Mouse (Mus musculus) spleen, postnatal 36 days (tissue): ENCODE measurements around the gene Dtx1.

Experiments used
- DNase-seq, 2 experiments: peaks; one replicate each; pipeline ENCODE4 v3.0.0; 2022; ENCODE audit warnings: low spot score in 2 of 2, mixed read lengths in 1 of 2

Dtx1 gene

DNA sequence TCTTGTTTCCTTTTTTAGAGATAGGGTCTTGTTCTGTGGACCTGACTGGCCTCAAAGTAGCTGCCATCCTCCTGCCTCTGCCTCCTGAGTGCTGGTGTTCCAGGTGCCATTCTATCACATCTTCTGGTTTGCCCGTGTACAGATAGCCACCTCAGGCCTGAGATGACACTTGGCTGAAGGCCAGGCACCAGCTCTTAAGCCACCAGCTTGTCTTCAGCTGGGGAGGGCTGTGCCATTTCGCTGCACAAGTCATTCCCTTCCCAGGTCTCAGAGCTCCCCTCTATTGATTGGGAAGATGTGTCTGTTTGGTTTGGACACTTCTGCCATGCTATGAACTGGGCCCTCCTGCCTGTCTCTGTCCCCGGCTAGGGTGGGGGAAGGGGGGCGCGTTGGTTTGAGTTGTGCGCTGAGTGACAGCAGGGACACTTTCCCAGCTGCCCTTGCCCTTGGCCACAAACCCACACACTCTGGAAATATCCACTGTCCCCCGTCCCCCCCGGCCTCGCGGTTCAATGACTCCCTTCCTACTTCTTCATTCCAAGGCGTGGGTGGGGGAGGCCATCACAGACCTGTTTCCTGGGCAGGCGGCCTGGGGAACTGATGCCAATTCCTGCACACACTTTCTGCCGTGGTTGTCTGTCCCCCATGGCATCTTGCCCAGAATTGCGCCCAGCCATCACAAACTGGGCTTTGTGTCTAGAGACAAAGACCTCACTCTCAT, 68.2 kb downstream of the Dtx1 start:
- no peak for DNase-seq

DNA sequence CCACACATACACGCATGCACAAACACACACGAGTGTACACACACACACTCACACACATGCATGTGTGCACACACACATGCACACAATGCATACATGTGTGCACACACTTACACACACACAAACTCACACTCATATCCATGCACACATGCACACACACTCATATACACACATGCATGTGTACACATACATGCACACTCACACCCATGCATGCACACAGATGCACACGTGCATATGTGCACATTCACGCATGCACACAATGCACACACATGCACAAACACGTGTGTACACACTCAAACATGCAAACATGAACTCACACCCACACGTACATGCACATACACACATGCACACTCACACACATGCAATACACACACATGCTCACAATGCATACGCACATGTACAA, 71.6 kb downstream of the Dtx1 start:
- no peak for DNase-seq

DNA sequence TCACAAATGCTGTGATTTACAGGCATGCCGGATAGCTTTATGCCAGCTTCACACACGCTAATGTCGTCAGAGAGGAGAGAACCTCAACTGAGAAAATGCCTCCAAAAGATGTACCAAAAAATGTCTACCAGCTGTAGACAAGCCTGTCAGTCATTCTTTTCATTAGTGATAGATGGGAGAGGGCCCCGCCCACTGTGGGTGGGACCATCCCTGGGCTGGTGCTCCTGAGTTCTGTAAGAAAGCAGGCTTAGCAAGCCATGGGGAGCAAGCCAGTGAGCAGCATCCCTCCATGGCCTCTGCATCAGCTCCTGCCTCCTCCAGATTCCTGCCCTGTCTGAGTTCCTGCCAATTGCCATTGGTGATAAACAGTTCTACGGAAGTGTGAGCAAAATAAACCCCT, 76.1 kb downstream of the Dtx1 start:
- DNase-seq, result no peak

GRCm38 (mm10) chr5:120634860-120635259, 76.9 kb downstream of the Dtx1 start:
- peak in 1 of 2 experiments; percentile 46 for DNase-seq

GRCm38 (mm10) chr5:120634131-120634530, 77.6 kb downstream of the Dtx1 start, which contains the start of gene Cfap73:
Gene Cfap73 (minus strand): TSS chr5:120634235.
- DNase-seq, result no peak

- no peak for DNase-seq
Measured at GRCm38 (mm10) chr5:120631892-120632291, 79.8 kb downstream of the Dtx1 start.

DNA sequence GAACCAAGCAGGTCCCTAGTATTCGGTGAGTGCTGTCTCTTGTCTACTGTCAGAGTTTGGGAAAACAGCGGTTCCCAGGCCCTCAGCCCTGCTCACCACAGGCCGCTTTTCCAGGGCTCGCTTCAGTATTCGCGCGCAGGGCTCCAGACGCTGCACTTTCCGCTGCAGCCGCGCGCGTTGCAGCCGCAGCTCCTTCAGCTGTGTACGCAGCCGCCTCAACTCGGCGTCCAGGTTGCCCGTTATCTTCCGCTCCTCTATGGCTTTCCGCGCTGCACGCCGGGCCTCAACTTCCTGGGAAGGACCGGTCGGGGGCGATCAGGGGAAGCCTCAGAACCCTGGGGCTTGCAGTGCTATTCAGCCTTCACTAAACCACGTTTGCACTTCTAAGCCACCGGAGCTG, 80.6 kb downstream of the Dtx1 start:
- peak in 1 of 2 experiments; percentile 1 for DNase-seq
